Mouse (Mus musculus) liver, embryonic 16.5 days (tissue): ENCODE measurements around the gene Mettl9. TPM values are rescaled to one million over a fixed set of nuclear protein-coding genes. Genes with fewer than 3 reads are reported as not detected.

ENCODE experiments used
- ATAC-seq: fragments of 200-750 bp; cut with Nextera tagmentation; 2 replicates; pipeline ENCODE4 v1.8.0; 2017; ENCODE audit warnings: low read depth, mild to moderate bottlenecking, moderate number of reproducible peaks, moderate library complexity
- H3K27ac ChIP-seq: fragments of 300-500 bp; sonication (generic); 2 replicates; pipeline ENCODE4 v1.5.1; 2014; ENCODE audit warnings: mild to moderate bottlenecking, low read length
- H3K27me3 ChIP-seq: fragments of 300-500 bp; sonication (generic); 2 replicates; pipeline ENCODE4 v1.6.1; 2014; ENCODE audit warnings: low read depth, low read length, mixed read lengths; ENCODE audit not compliant: control insufficient read depth, insufficient read depth
- H3K36me3 ChIP-seq: fragments of 300-500 bp; sonication (generic); 2 replicates; pipeline ENCODE4 v1.6.1; 2014; ENCODE audit warnings: mild to moderate bottlenecking; ENCODE audit not compliant: control insufficient read depth, insufficient read depth
- H3K4me1 ChIP-seq: fragments of 300-500 bp; sonication (generic); 2 replicates; pipeline ENCODE4 v1.6.1; 2014; ENCODE audit warnings: low read depth, low read length, mixed read lengths; ENCODE audit not compliant: control insufficient read depth
- H3K4me2 ChIP-seq: fragments of 300-500 bp; sonication (generic); 2 replicates; pipeline ENCODE4 v1.6.1; 2014; ENCODE audit warnings: low read depth, low read length, mixed read lengths
- H3K4me3 ChIP-seq: fragments of 300-500 bp; sonication (generic); 2 replicates; pipeline ENCODE4 v1.5.1; 2014; ENCODE audit warnings: low read depth, mild to moderate bottlenecking, low read length
- H3K9ac ChIP-seq: fragments of 300-500 bp; sonication (generic); 2 replicates; pipeline ENCODE4 v1.6.1; 2014; ENCODE audit warnings: low read depth, low read length
- H3K9me3 ChIP-seq: fragments of 300-500 bp; sonication (generic); replicated peaks from 2 replicates; pipeline ENCODE4 v1.6.1; 2016; ENCODE audit warnings: low read length; ENCODE audit not compliant: control insufficient read depth
- WGBS: fragments of 180-500 bp; shearing (Covaris S2); extraction: QIAGEN DNeasy Blood & Tissue Kit; methylation state at CpG from one replicate; pipeline ENCODE4 v1.1.7; 2014; ENCODE audit not compliant: insufficient replicate concordance; 5-methylcytosine and 5-hydroxymethylcytosine counted together
- polyA plus RNA-seq: library from polyadenylated mRNA; unstranded; fragments of >200 nt; fragmentation: Nextera tagmentation; extraction: Ambion mirVana; gene quantifications from 2 replicates; pipeline ENCODE4 v1.2.1, GENCODE M21; 2015

Mettl9 gene
- polyA plus RNA-seq = 36.1 and 36.7 TPM in 2 replicates

DNA sequence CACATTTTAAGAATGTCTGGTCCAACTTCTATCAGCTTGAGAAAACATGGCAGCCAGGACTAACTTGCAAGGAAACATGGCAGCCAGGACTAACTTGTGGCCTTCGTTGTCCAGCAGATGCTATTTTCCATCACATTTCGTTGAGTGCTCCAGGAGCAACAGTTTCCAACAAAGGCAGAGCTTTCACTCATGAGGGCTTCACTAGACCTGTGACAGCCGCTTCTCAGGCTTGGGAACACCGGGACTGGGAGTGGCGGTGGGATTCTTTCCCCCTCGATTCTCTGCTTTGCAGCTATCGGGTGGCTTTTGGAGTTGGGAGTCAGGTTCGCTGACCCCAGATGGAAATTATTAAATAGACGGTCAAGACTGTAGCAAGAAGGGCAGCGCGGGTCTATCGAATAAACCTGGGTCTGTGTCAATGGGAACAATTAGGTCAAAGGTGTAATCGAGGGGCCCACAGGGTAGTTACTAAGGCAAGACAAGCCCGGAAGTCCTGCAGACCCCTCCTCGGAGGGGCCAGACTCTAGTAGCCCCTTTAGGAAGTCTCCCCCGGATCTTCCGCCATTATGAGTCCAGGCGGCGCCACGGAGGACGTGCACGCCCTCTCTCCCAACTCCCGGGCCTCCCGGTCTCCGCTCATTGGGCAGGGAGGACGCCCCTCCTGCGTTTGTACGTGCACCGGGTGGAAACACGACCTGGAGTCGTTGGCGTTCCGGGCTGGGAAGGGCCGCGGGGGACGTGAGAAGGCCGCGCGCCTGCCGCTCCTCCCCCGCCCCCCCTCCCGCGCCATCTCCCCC lies at the start of gene Mettl9:
TSS of gene Mettl9 (plus strand) at position 590 of the 797 bp plus-strand sequence.
- Histone ChIP-seq H3K4me3 (peak within 1 kb of the TSS; percentile 96), H3K36me3 (no peaks in the 10 kb centered on the region), H3K27ac (peak within 1 kb of the TSS; percentile 86), H3K27me3 (peaks cover 3% of the 10 kb centered on the region; the same call in 1 of the 2 replicates), H3K9me3 (no peaks in the 10 kb centered on the region), H3K4me2 (peak within 1 kb of the TSS; percentile 93), H3K9ac (peak within 1 kb of the TSS; percentile 92), H3K4me1 (peaks cover 15% of the 10 kb centered on the region)
- peak; percentile 97 for ATAC-seq
- WGBS = 4% methylated on average over 36 of the region's 43 CpGs

DNA sequence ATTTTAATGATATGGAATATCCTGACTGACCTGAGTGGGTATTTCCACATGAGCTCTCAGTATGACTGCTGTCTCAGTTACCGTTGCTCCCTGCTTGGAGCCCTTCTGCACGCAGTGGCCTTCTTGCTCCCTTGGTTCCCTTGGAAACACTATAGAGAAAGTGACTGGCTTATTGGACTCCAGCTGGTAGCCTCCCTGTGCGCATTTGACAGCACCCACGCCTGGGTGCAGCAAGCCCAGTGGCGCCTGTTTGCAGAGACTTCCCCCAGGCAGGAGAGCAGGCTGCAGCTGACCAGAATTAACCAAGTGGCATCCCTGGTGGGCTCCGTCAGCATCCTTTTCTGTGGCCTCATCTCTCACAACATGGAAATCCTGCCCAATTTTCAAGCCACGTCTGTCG lies 43.1 kb upstream of the Mettl9 start:
- no peak for ATAC-seq
- Histone ChIP-seq H3K9ac (no peak overlapping the region), H3K27ac (no peak overlapping the region), H3K36me3 (no peaks in the 10 kb centered on the region), H3K27me3 (peaks cover 2% of the 10 kb centered on the region; the same call in 1 of the 2 replicates), H3K4me1 (no peaks in the 10 kb centered on the region), H3K4me2 (no peak overlapping the region), H3K4me3 (no peak overlapping the region), H3K9me3 (no peaks in the 10 kb centered on the region)
- WGBS = 68% methylated on average over 8 of the region's 8 CpGs

DNA sequence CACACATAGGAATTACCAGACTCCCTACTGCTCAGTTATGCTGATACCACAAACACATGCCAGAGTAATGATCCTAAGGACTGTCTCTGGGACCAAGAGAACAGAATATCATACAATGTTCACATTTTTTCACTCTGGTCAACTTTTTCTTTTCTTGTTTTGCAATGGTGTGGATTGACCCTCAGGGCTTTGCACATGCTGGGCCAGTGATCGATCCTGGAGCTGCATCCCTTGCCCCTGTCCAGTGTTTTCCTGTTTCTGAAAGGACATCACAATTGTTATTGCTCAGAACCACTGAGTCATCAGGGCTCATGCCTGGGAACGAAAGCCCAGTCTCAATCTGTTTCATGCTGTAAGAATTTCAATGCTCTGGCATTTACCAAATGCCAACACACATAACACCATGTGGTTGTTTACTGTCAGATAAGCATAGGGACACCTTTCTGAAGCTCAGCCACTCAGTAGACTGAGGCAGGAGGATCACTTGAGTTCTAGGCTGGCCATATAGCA lies 35.2 kb upstream of the Mettl9 start:
- H3K9ac ChIP-seq = no peak overlapping the region
- no peaks in the 10 kb centered on the region for H3K9me3 ChIP-seq
- WGBS = 53% methylated on average over 2 of the region's 2 CpGs
- no peak overlapping the region for H3K27ac ChIP-seq
- no peak for ATAC-seq
- H3K27me3 ChIP-seq = no peaks in the 10 kb centered on the region
- no peak overlapping the region for H3K4me2 ChIP-seq
- no peaks in the 10 kb centered on the region for H3K36me3 ChIP-seq
- no peaks in the 10 kb centered on the region for H3K4me1 ChIP-seq
- no peak overlapping the region for H3K4me3 ChIP-seq

DNA sequence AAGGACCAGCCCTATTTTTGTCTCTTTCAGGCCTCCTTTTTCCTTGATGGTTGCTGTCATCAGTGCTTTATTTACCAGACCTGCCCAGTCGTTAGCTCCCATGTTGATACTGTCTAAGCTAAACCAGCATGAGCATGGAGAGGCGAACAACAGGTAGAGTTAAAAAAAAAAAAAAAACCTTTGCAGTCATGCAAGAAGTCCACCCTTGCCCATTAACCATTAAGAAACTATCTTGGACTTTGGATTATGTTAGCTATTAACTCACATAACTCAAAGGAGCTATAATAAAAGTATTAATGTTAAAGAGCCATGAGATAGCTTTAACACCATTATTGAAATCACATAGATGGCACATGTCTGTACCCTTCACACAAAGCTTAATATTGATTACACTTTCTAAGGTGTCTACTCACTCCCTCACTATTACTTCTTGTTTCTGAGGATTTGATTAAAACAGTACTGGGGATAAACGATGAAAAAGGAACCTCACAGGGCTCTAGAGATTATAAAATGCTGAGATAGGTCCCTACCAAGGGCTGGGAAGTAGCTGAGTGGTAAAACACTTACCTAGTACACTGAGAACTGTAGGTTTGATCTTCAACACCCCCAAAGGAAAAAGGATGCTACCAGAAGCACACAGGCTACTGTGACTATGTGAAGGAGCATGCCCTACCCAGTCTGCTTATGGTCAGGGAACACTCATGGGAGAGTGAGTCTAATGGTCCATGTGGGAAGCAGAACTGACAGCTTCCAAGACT lies 34.0 kb upstream of the Mettl9 start:
- no peaks in the 10 kb centered on the region for H3K9me3 ChIP-seq
- no peak overlapping the region; the same call in 1 of the 2 replicates for H3K27ac ChIP-seq
- no peak overlapping the region for H3K4me2 ChIP-seq
- H3K4me1 ChIP-seq = no peaks in the 10 kb centered on the region
- no peaks in the 10 kb centered on the region for H3K27me3 ChIP-seq
- WGBS = 50% methylated on average over 3 of the region's 3 CpGs
- no peaks in the 10 kb centered on the region for H3K36me3 ChIP-seq
- no peak overlapping the region for H3K4me3 ChIP-seq
- no peak overlapping the region for H3K9ac ChIP-seq
- no peak for ATAC-seq

DNA sequence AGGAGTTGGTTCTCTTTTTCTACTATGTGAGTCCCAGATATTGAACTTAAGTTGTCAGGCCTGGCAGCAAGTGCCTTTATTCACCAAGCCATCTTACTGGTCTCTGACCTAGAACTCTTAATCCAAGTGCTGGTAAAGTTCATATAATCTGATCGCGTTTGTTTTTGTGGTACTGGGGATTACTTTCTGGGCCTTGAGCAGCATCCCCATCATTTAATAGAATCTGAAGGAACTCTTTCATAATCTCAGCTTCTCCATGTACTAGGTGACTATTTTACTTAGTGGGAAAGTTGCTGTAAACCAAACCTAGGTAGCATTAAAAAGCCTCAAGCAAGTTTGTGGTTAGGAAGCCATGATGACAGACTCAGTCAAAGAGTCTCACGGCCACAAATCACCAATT lies 32.4 kb upstream of the Mettl9 start:
- Histone ChIP-seq H3K36me3 (no peaks in the 10 kb centered on the region), H3K9me3 (no peaks in the 10 kb centered on the region), H3K9ac (no peak overlapping the region), H3K27ac (no peak overlapping the region), H3K27me3 (no peaks in the 10 kb centered on the region), H3K4me3 (no peak overlapping the region), H3K4me2 (no peak overlapping the region), H3K4me1 (no peaks in the 10 kb centered on the region)
- 66% methylated on average over 3 of the region's 3 CpGs for WGBS
- ATAC-seq = no peak

DNA sequence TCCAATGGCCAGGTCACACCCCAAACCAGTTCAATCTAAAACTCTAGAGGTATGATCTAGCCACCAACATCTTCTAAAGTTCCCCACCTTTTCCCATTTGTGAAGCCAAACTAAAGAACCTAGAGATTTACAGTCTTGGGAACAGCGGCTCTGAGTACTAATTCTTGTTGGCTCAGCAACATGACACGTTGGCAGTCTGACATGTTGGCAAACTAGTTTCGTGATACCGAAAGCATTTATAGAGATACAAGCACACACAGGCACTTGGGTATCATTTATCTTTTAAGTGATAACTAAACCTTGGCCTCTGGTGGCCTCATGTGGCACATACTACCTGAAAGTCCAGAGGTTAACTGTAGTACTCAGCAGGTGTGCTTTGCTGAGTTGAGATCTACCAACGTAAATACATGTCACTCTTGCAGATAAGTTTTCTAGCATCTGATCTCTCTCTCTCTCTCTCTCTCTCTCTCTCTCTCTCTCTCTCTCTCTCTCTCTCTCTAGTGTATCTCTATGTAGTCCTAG lies 31.8 kb upstream of the Mettl9 start:
- no peak overlapping the region for H3K27ac ChIP-seq
- no peak for ATAC-seq
- WGBS = 75% methylated on average over 5 of the region's 5 CpGs
- H3K9me3 ChIP-seq = no peaks in the 10 kb centered on the region
- H3K4me1 ChIP-seq = no peaks in the 10 kb centered on the region
- no peak overlapping the region for H3K4me3 ChIP-seq
- H3K27me3 ChIP-seq = no peaks in the 10 kb centered on the region
- H3K36me3 ChIP-seq = no peaks in the 10 kb centered on the region
- H3K9ac ChIP-seq = no peak overlapping the region
- no peak overlapping the region for H3K4me2 ChIP-seq

DNA sequence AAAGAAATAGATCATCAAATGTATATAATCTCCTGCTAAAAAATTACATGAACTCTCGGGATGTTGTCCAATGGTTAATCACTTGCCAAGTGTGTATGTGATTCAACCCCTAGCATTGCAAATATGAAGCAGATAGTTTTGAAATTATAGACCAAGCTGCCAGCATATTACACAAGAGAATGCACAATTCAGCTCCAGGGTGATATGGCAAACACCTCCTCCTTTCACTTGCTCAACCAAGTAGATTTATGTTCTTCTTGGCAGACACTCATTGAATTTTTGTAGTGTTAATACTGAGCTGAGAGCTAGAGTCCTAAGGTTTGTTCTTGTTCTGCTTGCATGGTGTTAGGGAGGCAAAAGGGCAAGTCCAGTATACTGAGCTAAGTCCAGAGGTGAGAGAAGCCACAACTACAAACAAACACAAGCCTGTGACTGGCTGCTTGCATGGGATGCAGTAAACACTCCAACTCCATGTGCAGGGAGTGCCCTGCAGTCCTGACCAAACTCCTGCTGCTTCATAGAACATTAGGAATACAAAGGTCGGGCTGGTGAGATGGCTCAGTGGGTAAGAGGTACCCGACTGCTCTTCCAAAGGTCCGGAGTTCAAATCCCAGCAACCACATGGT lies 30.3 kb upstream of the Mettl9 start:
- Histone ChIP-seq H3K27me3 (no peaks in the 10 kb centered on the region), H3K4me3 (no peak overlapping the region), H3K27ac (no peak overlapping the region), H3K4me1 (no peaks in the 10 kb centered on the region), H3K9me3 (no peaks in the 10 kb centered on the region), H3K9ac (no peak overlapping the region), H3K36me3 (no peaks in the 10 kb centered on the region), H3K4me2 (no peak overlapping the region)
- ATAC-seq = peak; percentile 50; the same call in 1 of the 2 replicates
- 51% methylated on average over 4 of the region's 4 CpGs for WGBS

DNA sequence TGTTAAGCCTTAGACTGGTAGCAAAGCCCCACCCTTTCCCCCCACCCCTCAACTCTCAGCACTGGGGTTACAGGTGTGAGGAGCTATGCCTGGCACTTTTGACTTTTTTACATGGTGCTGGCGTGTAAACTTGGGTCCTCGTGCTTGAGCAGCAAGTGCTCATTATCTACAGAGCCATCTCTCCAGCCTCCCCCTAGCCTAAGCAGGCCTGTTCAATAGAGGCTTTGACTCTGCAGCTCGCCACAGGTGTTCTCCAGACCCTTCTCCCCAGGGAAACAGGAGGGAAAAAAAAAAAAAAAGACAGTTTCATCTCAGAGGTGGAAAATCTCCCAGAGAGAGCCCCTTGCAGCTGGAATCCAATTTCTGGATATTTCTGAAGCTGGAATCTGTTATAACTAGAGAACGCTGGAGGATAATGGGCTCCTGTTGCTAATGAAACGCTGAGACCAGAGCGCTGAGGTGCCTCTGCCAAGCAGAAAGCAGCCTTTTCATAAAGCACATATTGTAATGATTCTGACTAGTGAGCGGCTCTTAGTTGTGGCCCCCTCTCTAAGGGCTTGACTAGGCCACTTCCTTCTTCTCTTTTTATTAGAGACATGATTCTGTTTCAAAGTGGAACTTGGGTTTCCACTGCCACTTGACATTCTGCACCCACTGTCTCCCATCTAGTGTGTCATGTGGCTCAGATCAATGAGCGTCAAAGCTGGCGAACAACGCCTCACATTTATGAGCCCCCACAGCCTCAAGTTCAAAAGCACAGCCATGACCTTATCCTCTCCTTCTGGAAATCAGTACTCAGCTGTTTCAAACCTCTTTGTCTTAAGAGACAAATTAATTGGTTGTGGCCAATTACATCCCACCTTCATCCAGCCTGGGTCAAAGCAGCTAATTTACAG lies 22.2 kb upstream of the Mettl9 start:
- no peaks in the 10 kb centered on the region for H3K36me3 ChIP-seq
- H3K9me3 ChIP-seq = no peaks in the 10 kb centered on the region
- H3K9ac ChIP-seq = no peak overlapping the region
- no peaks in the 10 kb centered on the region for H3K27me3 ChIP-seq
- WGBS = 66% methylated on average over 10 of the region's 10 CpGs
- H3K4me2 ChIP-seq = no peak overlapping the region
- no peak overlapping the region for H3K4me3 ChIP-seq
- no peak overlapping the region for H3K27ac ChIP-seq
- H3K4me1 ChIP-seq = no peaks in the 10 kb centered on the region
- no peak for ATAC-seq
